Mouse (Mus musculus) midbrain, embryonic 13.5 days (tissue): Measurements from ENCODE around the gene Psme2b. TPM values are rescaled to one million over a fixed set of nuclear protein-coding genes. Genes with fewer than 3 reads are reported as not detected.

Experiments used
- ATAC-seq: fragments of 200-750 bp; cut with Nextera tagmentation; 2 replicates; pipeline ENCODE4 v1.8.0; 2017; ENCODE audit warnings: mild to moderate bottlenecking, moderate TSS enrichment, moderate library complexity
- H3K27ac ChIP-seq: fragments of 300-500 bp; sonication (generic); 2 replicates; pipeline ENCODE4 v1.5.1; 2015; ENCODE audit warnings: inconsistent platforms, mild to moderate bottlenecking, moderate library complexity
- H3K27me3 ChIP-seq: fragments of 300-500 bp; sonication (generic); 2 replicates; pipeline ENCODE4 v1.6.1; 2015; ENCODE audit warnings: mild to moderate bottlenecking, inconsistent platforms
- H3K36me3 ChIP-seq: fragments of 300-500 bp; sonication (generic); 2 replicates; pipeline ENCODE4 v1.6.1; 2015; ENCODE audit warnings: mild to moderate bottlenecking, inconsistent platforms
- H3K4me1 ChIP-seq: fragments of 300-500 bp; sonication (generic); replicated peaks from 2 replicates; pipeline ENCODE4 v1.6.1; 2015; ENCODE audit warnings: inconsistent platforms
- H3K4me2 ChIP-seq: fragments of 300-500 bp; sonication (generic); replicated peaks from 2 replicates; pipeline ENCODE4 v1.6.1; 2015; ENCODE audit warnings: moderate library complexity, mild to moderate bottlenecking, inconsistent platforms
- H3K4me3 ChIP-seq: fragments of 300-500 bp; sonication (generic); replicated peaks from 2 replicates; pipeline ENCODE4 v1.5.1; 2015; ENCODE audit warnings: mild to moderate bottlenecking, inconsistent platforms
- H3K9ac ChIP-seq: fragments of 300-500 bp; sonication (generic); replicated peaks from 2 replicates; pipeline ENCODE4 v1.6.1; 2015; ENCODE audit warnings: mild to moderate bottlenecking, inconsistent platforms
- H3K9me3 ChIP-seq: fragments of 300-500 bp; sonication (generic); 2 replicates; pipeline ENCODE4 v1.6.1; 2016; ENCODE audit warnings: mild to moderate bottlenecking, inconsistent platforms
- WGBS: fragments of 180-500 bp; shearing (Covaris S2); methylation state at CpG from one replicate; pipeline ENCODE4 v1.1.7; 2015; 5-methylcytosine and 5-hydroxymethylcytosine counted together
- polyA plus RNA-seq: library from polyadenylated mRNA; unstranded; fragments of >200 nt; fragmentation: Nextera tagmentation; extraction: Ambion mirVana; gene quantifications from 2 replicates; pipeline ENCODE4 v1.2.1, GENCODE M21; 2015

Gene Psme2b
- polyA plus RNA-seq, 1 experiment from 2014 or later, result 2.4 TPM

- H3K4me1 ChIP-seq, result no peaks in the 10 kb centered on the region
- no peak overlapping the region for H3K4me2 ChIP-seq
- WGBS, result 79% methylated on average over 2 of the region's 2 CpGs
- H3K9me3 ChIP-seq, result no peaks in the 10 kb centered on the region
- H3K27ac ChIP-seq, result no peak overlapping the region
- ATAC-seq, result no peak
- no peak overlapping the region for H3K9ac ChIP-seq
- H3K27me3 ChIP-seq, result no peaks in the 10 kb centered on the region
- H3K4me3 ChIP-seq, result no peak overlapping the region
- no peaks in the 10 kb centered on the region for H3K36me3 ChIP-seq
Measured at GRCm38 (mm10) chr11:48898812-48899431, 47.1 kb downstream of the Psme2b start.

Other genes starting within 250 kb of the Psme2b start
- 472 and 473 TPM in 2 replicates for gene Rack1, start 145.9 kb downstream of the Psme2b start, polyA plus RNA-seq
- 6.9 and 7.0 TPM in 2 replicates for gene Trim41, start 128.8 kb downstream of the Psme2b start, polyA plus RNA-seq
- gene Trim7, start 120.0 kb downstream of the Psme2b start, polyA plus RNA-seq, result 0.89 and 1.0 TPM in 2 replicates
- gene Gm12184, start 119.5 kb downstream of the Psme2b start, polyA plus RNA-seq, result 3.4 and 3.6 TPM in 2 replicates
- 1.8 and 1.9 TPM in 2 replicates for gene Irgm1, start 74.5 kb downstream of the Psme2b start, polyA plus RNA-seq
- 0.17 and 0.21 TPM in 2 replicates for gene Gm5431, start 44.0 kb downstream of the Psme2b start, polyA plus RNA-seq
- not detected in 2 replicates for gene Olfr56, start 32.7 kb upstream of the Psme2b start, polyA plus RNA-seq
- gene 9930111J21Rik1, start 33.2 kb upstream of the Psme2b start, polyA plus RNA-seq, result 0.24 and 0.31 TPM in 2 replicates
- not detected in 2 replicates for gene Gm12185, start 46.0 kb upstream of the Psme2b start, polyA plus RNA-seq
- not detected in 2 replicates for gene Tgtp1, start 48.0 kb upstream of the Psme2b start, polyA plus RNA-seq
- 0.15 and 0.30 TPM in 2 replicates for gene 9930111J21Rik2, start 105.1 kb upstream of the Psme2b start, polyA plus RNA-seq
- not detected in 2 replicates for gene Tgtp2, start 118.0 kb upstream of the Psme2b start, polyA plus RNA-seq
- 0.39 and 0.64 TPM in 2 replicates for gene Ifi47, start 130.4 kb upstream of the Psme2b start, polyA plus RNA-seq
- not detected in 2 replicates for gene Olfr1396, start 168.7 kb upstream of the Psme2b start, polyA plus RNA-seq
- gene Olfr1395, start 196.1 kb upstream of the Psme2b start, polyA plus RNA-seq, result not detected in 2 replicates
- gene Olfr1394, start 208.2 kb upstream of the Psme2b start, polyA plus RNA-seq, result not detected in 2 replicates
- gene Btnl9, start 241.0 kb upstream of the Psme2b start, polyA plus RNA-seq, result 0.17 TPM in 1 of 2 replicates, not detected in the other